Comparison of ENCODE assay signal across 8 mouse cellular contexts in the genomic region with DNA sequence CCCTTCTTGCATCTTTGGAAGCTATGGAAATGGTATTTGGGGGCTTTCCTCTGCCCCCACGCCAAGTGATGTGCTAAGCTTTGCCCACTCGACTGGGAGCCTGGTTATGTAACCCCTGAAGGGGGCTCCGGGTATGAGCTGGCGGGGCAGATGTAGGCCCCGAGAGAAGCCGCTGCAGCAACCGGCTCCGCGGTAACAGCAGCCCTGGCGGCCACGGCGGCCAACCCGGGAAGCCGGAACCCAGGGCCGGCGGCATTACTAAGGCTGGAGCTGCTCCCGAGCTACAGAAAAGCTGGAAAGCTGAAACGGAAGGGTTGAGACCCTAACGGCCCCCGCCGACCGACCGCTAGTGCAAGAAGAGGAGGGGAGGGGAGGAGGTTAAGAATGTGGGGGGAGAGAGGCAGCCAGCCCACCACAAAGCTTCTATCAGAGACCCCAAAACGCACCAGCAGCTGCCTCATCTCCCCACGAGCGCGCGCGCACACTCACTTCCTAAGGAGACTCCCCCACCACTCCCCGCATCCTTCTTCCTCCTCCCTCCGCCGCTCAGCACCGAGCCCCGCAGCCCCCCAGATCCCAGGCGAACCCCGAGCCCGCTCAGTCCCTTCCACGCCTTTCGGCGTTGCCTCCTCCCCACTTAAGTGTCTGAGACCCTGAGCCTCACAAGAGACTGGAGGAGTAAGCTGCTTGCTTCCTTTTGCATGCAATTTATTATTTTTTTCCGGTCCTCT. TPM values are rescaled to one million over a fixed set of nuclear protein-coding genes. Genes with fewer than 3 reads are reported as not detected.
DNase-seq lines count a peak whose midpoint lies in the region; ATAC-seq and TF ChIP-seq lines count a peak whose summit lies in the region.

No protein-coding gene starts in this region.

- peak; percentile 48 for DNase-seq in cerebellum, adult 11 months
- DNase-seq in midbrain, embryonic 10.5 days (ENCODE audit: low spot score) = peak; percentile 66
- DNase-seq in spleen, postnatal 14 days (ENCODE audit: low spot score in 2 of 2) = peak; percentile 15 to 23

- peaks cover 20% of the 10 kb centered on the region for H3K4me1 ChIP-seq in bone marrow macrophage, adult 2 months (ENCODE audit: control insufficient read depth, insufficient read depth, low read length)
- H3K4me1 ChIP-seq in forebrain, embryonic 13.5 days = peaks cover 68% of the 10 kb centered on the region
- peaks cover 33% of the 10 kb centered on the region for H3K4me1 ChIP-seq in hindbrain, embryonic 16.5 days (ENCODE audit: control insufficient read depth, insufficient read depth, low read depth, low read length)
- peaks cover 55% of the 10 kb centered on the region for H3K4me1 ChIP-seq in limb, embryonic 12.5 days (replicated peaks)
- H3K4me1 ChIP-seq in midbrain, embryonic 10.5 days = peaks cover 84% of the 10 kb centered on the region

- peaks cover 8% of the 10 kb centered on the region; the same call in 1 of the 2 replicates for H3K36me3 ChIP-seq in forebrain, embryonic 13.5 days (ENCODE audit: poor library complexity, severe bottlenecking)
- H3K36me3 ChIP-seq in hindbrain, embryonic 16.5 days (ENCODE audit: control insufficient read depth, insufficient read depth, low read length) = no peaks in the 10 kb centered on the region
- peaks cover 9% of the 10 kb centered on the region; the same call in 1 of the 2 replicates for H3K36me3 ChIP-seq in limb, embryonic 12.5 days
- peaks cover 10% of the 10 kb centered on the region for H3K36me3 ChIP-seq in midbrain, embryonic 10.5 days

- WGBS in forebrain, embryonic 13.5 days = 1% methylated on average over 32 of the region's 41 CpGs
- under 1% methylated on average over 41 of the region's 41 CpGs for WGBS in hindbrain, embryonic 16.5 days
- 1% methylated on average over 41 of the region's 41 CpGs for WGBS in limb, embryonic 12.5 days
- WGBS in midbrain, embryonic 10.5 days = under 1% methylated on average over 41 of the region's 41 CpGs

- H3K9me3 ChIP-seq in forebrain, embryonic 13.5 days (replicated peaks) = no peaks in the 10 kb centered on the region
- H3K9me3 ChIP-seq in hindbrain, embryonic 16.5 days (ENCODE audit: control insufficient read depth, low read length) = no peaks in the 10 kb centered on the region
- H3K9me3 ChIP-seq in limb, embryonic 12.5 days = no peaks in the 10 kb centered on the region
- no peaks in the 10 kb centered on the region for H3K9me3 ChIP-seq in midbrain, embryonic 10.5 days (replicated peaks)

- H3K4me3 ChIP-seq in bone marrow macrophage, adult 2 months (ENCODE audit: insufficient read depth, low read length) = peak overlapping the region; percentile 65
- peak overlapping the region; percentile 64 for H3K4me3 ChIP-seq in forebrain, embryonic 13.5 days
- peak overlapping the region; percentile 69 for H3K4me3 ChIP-seq in hindbrain, embryonic 16.5 days (ENCODE audit: low read length)
- H3K4me3 ChIP-seq in limb, embryonic 12.5 days (replicated peaks) = peak overlapping the region; percentile 71
- H3K4me3 ChIP-seq in midbrain, embryonic 10.5 days = peak overlapping the region; percentile 82

- no peaks in the 10 kb centered on the region for H3K27me3 ChIP-seq in forebrain, embryonic 13.5 days
- no peaks in the 10 kb centered on the region for H3K27me3 ChIP-seq in hindbrain, embryonic 16.5 days (replicated peaks; ENCODE audit: control insufficient read depth, insufficient read depth, low read length)
- H3K27me3 ChIP-seq in limb, embryonic 12.5 days = no peaks in the 10 kb centered on the region
- H3K27me3 ChIP-seq in midbrain, embryonic 10.5 days (ENCODE audit: low read depth, poor library complexity, severe bottlenecking) = no peaks in the 10 kb centered on the region

- no peak for TF ChIP-seq CTCF in bone marrow macrophage, adult 2 months (IDR thresholded peaks at IDR 0.05; ENCODE audit: low read depth, low read length)

- H3K4me2 ChIP-seq in forebrain, embryonic 13.5 days = peak overlapping the region; percentile 92
- H3K4me2 ChIP-seq in hindbrain, embryonic 16.5 days (ENCODE audit: low read length) = peak overlapping the region; percentile 99
- peak overlapping the region; percentile 99 for H3K4me2 ChIP-seq in limb, embryonic 12.5 days

- H3K27ac ChIP-seq in bone marrow macrophage, adult 2 months (ENCODE audit: insufficient read depth, low read depth, low read length) = peak overlapping the region; percentile 93
- peak overlapping the region; percentile 90 for H3K27ac ChIP-seq in forebrain, embryonic 13.5 days
- H3K27ac ChIP-seq in hindbrain, embryonic 16.5 days (ENCODE audit: low read depth, low read length) = peak overlapping the region; percentile 60; the same call in 1 of the 2 replicates
- H3K27ac ChIP-seq in limb, embryonic 12.5 days = peak overlapping the region; percentile 92
- peak overlapping the region; percentile 98 for H3K27ac ChIP-seq in midbrain, embryonic 10.5 days (replicated peaks)

- no peak for ATAC-seq in cerebellum, adult (ENCODE audit: insufficient number of reproducible peaks, low FRiP score, low TSS enrichment)
- ATAC-seq in forebrain, embryonic 13.5 days = peak; percentile 36; the same call in 1 of the 2 replicates
- ATAC-seq in hindbrain, embryonic 16.5 days = no peak
- ATAC-seq in limb, embryonic 12.5 days (ENCODE audit: insufficient number of reproducible peaks, insufficient read depth, low FRiP score, low TSS enrichment, low read depth) = 0 out of 2 replicates have a peak, but pooled peaks have one; percentile 15

- TF ChIP-seq POLR2A in bone marrow macrophage, adult 2 months (IDR thresholded peaks at IDR 0.05; ENCODE audit: borderline replicate concordance, low read depth, low read length) = no peak

- peak overlapping the region; percentile 85 for H3K9ac ChIP-seq in forebrain, embryonic 13.5 days
- peak overlapping the region; percentile 76 for H3K9ac ChIP-seq in hindbrain, embryonic 16.5 days (ENCODE audit: low read depth, low read length)
- peak overlapping the region; percentile 76 for H3K9ac ChIP-seq in limb, embryonic 12.5 days (replicated peaks)

RNA-seq across cellular contexts. Expression of a gene that starts 1.4 kb away (rescaled TPM):
- 26.6 and 26.9 TPM in 2 replicates for polyA plus RNA-seq in bone marrow macrophage, adult 2 months (2012; ENCODE audit: insufficient read depth, insufficient read length, missing spikeins)
- polyA plus RNA-seq in forebrain, embryonic 13.5 days (2015; fragmentation: Nextera tagmentation; extraction: Ambion mirVana) = 107 and 108 TPM in 2 replicates
- 88.8 and 99.8 TPM in 2 replicates for polyA plus RNA-seq in hindbrain, embryonic 16.5 days (2015; fragmentation: Nextera tagmentation; extraction: Ambion mirVana)
- polyA plus RNA-seq in limb, embryonic 12.5 days (2016; fragmentation: Nextera tagmentation; extraction: Ambion mirVana) = 85.5 and 87.7 TPM in 2 replicates
- 77.9 and 83.9 TPM in 2 replicates for polyA plus RNA-seq in midbrain, embryonic 10.5 days (2016; fragmentation: Nextera tagmentation; extraction: Ambion mirVana)

RNA-seq across cellular contexts. Expression of a gene that starts 26.7 kb away (rescaled TPM):
- 59.9 and 68.5 TPM in 2 replicates for polyA plus RNA-seq in bone marrow macrophage, adult 2 months (2012; ENCODE audit: insufficient read depth, insufficient read length, missing spikeins)
- 10.6 and 10.8 TPM in 2 replicates for polyA plus RNA-seq in forebrain, embryonic 13.5 days (2015; fragmentation: Nextera tagmentation; extraction: Ambion mirVana)
- 14.2 TPM in 2 replicates for polyA plus RNA-seq in hindbrain, embryonic 16.5 days (2015; fragmentation: Nextera tagmentation; extraction: Ambion mirVana)
- polyA plus RNA-seq in limb, embryonic 12.5 days (2016; fragmentation: Nextera tagmentation; extraction: Ambion mirVana) = 14.3 and 14.6 TPM in 2 replicates
- 8.7 and 10.3 TPM in 2 replicates for polyA plus RNA-seq in midbrain, embryonic 10.5 days (2016; fragmentation: Nextera tagmentation; extraction: Ambion mirVana)

RNA-seq across cellular contexts. Expression of a gene that starts 58.6 kb away (rescaled TPM):
- polyA plus RNA-seq in bone marrow macrophage, adult 2 months (2012; ENCODE audit: insufficient read depth, insufficient read length, missing spikeins) = not detected in 2 replicates
- polyA plus RNA-seq in forebrain, embryonic 13.5 days (2015; fragmentation: Nextera tagmentation; extraction: Ambion mirVana) = 0.79 and 1.1 TPM in 2 replicates
- 0.47 and 0.81 TPM in 2 replicates for polyA plus RNA-seq in hindbrain, embryonic 16.5 days (2015; fragmentation: Nextera tagmentation; extraction: Ambion mirVana)
- not detected in 2 replicates for polyA plus RNA-seq in limb, embryonic 12.5 days (2016; fragmentation: Nextera tagmentation; extraction: Ambion mirVana)
- polyA plus RNA-seq in midbrain, embryonic 10.5 days (2016; fragmentation: Nextera tagmentation; extraction: Ambion mirVana) = 0.21 and 0.67 TPM in 2 replicates

Comparison
In these comparisons a context has a peak if more than half of its experiments do, and no peak if none do; other contexts are left out.
1. ATAC-seq: peak in forebrain, embryonic 13.5 days (single experiment) and limb, embryonic 12.5 days (single experiment); none in cerebellum, adult (single experiment) and hindbrain, embryonic 16.5 days (single experiment).
2. Peak in every context shown above with its lines, with median percentiles within 50 percentile points of each other: DNase-seq, H3K27ac ChIP-seq, H3K4me3 ChIP-seq, H3K4me2 ChIP-seq and H3K9ac ChIP-seq.